Mouse (Mus musculus) heart, postnatal 0 days (tissue): ENCODE measurements at regions not wholly inside any gene's neighbourhood (a gene's known extent, or its start where the extent isn't known, plus 50 kb on each side); places are given as distances from the start of the nearest gene placed in this dataset.

Source experiments
- ATAC-seq: fragments of 200-750 bp; cut with Nextera tagmentation; 2 replicates; pipeline ENCODE4 v1.8.0; 2017; ENCODE audit warnings: low read depth, moderate number of reproducible peaks, moderate library complexity; ENCODE audit not compliant: insufficient read depth
- DNase-seq: peaks from one replicate; pipeline ENCODE4 v3.0.0-alpha.2; 2016; ENCODE audit warnings: low spot score
- H3K27ac ChIP-seq: fragments of 300-500 bp; sonication (generic); 2 replicates; pipeline ENCODE4 v1.5.1; 2014; ENCODE audit warnings: low read depth, mild to moderate bottlenecking
- H3K27me3 ChIP-seq: fragments of 300-500 bp; sonication (generic); 2 replicates; pipeline ENCODE4 v1.6.1; 2014; ENCODE audit warnings: low read length, mixed read lengths; ENCODE audit not compliant: control insufficient read depth, insufficient read depth
- H3K36me3 ChIP-seq: fragments of 300-500 bp; sonication (generic); replicated peaks from 2 replicates; pipeline ENCODE4 v1.6.1; 2014; ENCODE audit warnings: low read length, mixed read lengths; ENCODE audit not compliant: control insufficient read depth, insufficient read depth
- H3K4me1 ChIP-seq: fragments of 300-500 bp; sonication (generic); 2 replicates; pipeline ENCODE4 v1.6.1; 2014; ENCODE audit warnings: antibody characterized with exemption; ENCODE audit not compliant: control insufficient read depth, insufficient read depth
- H3K4me2 ChIP-seq: fragments of 300-500 bp; sonication (generic); 2 replicates; pipeline ENCODE4 v1.6.1; 2014; ENCODE audit warnings: low read depth, mild to moderate bottlenecking, low read length, moderate library complexity
- H3K4me3 ChIP-seq: fragments of 300-500 bp; sonication (generic); 2 replicates; pipeline ENCODE4 v1.5.1; 2014; ENCODE audit warnings: low read depth, low read length
- H3K9ac ChIP-seq: fragments of 300-500 bp; sonication (generic); replicated peaks from 2 replicates; pipeline ENCODE4 v1.6.1; 2014; ENCODE audit warnings: low read depth, low read length, mixed read lengths
- H3K9me3 ChIP-seq: fragments of 300-500 bp; sonication (generic); replicated peaks from 2 replicates; pipeline ENCODE4 v1.6.1; 2016; ENCODE audit warnings: low read length; ENCODE audit not compliant: control insufficient read depth
- CTCF ChIP-seq: IDR thresholded peaks from 2 replicates; pipeline ENCODE4 v1.5.1; 2016; ENCODE audit warnings: antibody characterized with exemption, control low read depth, low read depth
- EP300 ChIP-seq: IDR thresholded peaks from 2 replicates; pipeline ENCODE4 v1.6.1; 2016; ENCODE audit warnings: antibody characterized with exemption, low read depth
- WGBS: fragments of 180-500 bp; shearing (Covaris S2); extraction: QIAGEN DNeasy Blood & Tissue Kit; methylation state at CpG from one replicate; pipeline ENCODE4 v1.1.7; 2014; 5-methylcytosine and 5-hydroxymethylcytosine counted together

GRCm38 (mm10) chr6:51178799-51179398, 253.6 kb upstream of the Nfe2l3 start:
- no peaks in the 10 kb centered on the region for H3K36me3 ChIP-seq
- H3K9me3 ChIP-seq = no peaks in the 10 kb centered on the region
- H3K4me2 ChIP-seq = peak overlapping the region; percentile 30
- 3% methylated on average over 17 of the region's 17 CpGs for WGBS
- DNase-seq = peak; percentile 46
- H3K9ac ChIP-seq = no peak overlapping the region
- TF ChIP-seq EP300 (no peak), CTCF (no peak)
- H3K27me3 ChIP-seq = peaks cover 89% of the 10 kb centered on the region
- no peak overlapping the region for H3K27ac ChIP-seq
- ATAC-seq = no peak
- peak overlapping the region; percentile 16; the same call in 1 of the 2 replicates for H3K4me3 ChIP-seq
- H3K4me1 ChIP-seq = 0 out of 2 replicates have a peak, but pooled peaks cover 6% of the 10 kb centered on the region

GRCm38 (mm10) chr6:51179741-51180537, 252.5 kb upstream of the Nfe2l3 start:
- no peak for TF ChIP-seq CTCF
- Histone ChIP-seq H3K9ac (no peak overlapping the region), H3K9me3 (no peaks in the 10 kb centered on the region), H3K27ac (no peak overlapping the region), H3K4me1 (no peaks in the 10 kb centered on the region), H3K36me3 (no peaks in the 10 kb centered on the region), H3K4me2 (no peak overlapping the region), H3K27me3 (peaks cover 89% of the 10 kb centered on the region), H3K4me3 (no peak overlapping the region)
- peak; percentile 44 for DNase-seq
- WGBS = 12% methylated on average over 17 of the region's 17 CpGs
- ATAC-seq = no peak

GRCm38 (mm10) chr6:51180881-51181875, 251.3 kb upstream of the Nfe2l3 start:
- no peak overlapping the region for H3K27ac ChIP-seq
- no peak overlapping the region for H3K9ac ChIP-seq
- 12% methylated on average over 11 of the region's 11 CpGs for WGBS
- DNase-seq (peak; percentile 43), ATAC-seq (no peak)
- no peak overlapping the region for H3K4me3 ChIP-seq
- H3K4me1 ChIP-seq = no peaks in the 10 kb centered on the region
- no peaks in the 10 kb centered on the region for H3K9me3 ChIP-seq
- H3K36me3 ChIP-seq = no peaks in the 10 kb centered on the region
- no peak for TF ChIP-seq EP300
- no peak for TF ChIP-seq CTCF
- peaks cover 89% of the 10 kb centered on the region for H3K27me3 ChIP-seq
- no peak overlapping the region for H3K4me2 ChIP-seq

DNA sequence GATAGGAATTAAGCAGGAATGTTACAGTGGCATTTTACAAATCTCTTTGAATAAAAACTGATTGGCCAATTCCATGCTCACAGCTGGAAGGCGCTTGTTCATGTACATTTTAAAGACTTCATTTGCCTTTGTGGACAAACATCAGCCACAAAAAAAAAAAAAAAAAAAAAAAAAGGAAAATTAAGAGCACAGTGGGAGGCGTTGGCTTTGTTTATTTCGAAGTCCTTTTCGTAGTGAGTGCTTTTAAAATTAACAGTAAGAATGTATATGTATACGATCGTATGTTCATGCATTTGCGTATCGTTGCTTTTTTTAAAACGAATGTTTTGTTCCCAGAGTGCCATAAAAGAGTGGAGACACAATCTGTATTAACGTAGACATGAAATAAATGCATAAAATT, 250.6 kb upstream of the Nfe2l3 start:
- WGBS = 20% methylated on average over 10 of the region's 10 CpGs
- no peak overlapping the region for H3K4me2 ChIP-seq
- TF ChIP-seq CTCF (no peak), EP300 (no peak)
- H3K4me3 ChIP-seq = no peak overlapping the region
- H3K36me3 ChIP-seq = no peaks in the 10 kb centered on the region
- H3K27ac ChIP-seq = no peak overlapping the region
- H3K4me1 ChIP-seq = no peaks in the 10 kb centered on the region
- no peak overlapping the region for H3K9ac ChIP-seq
- no peak for ATAC-seq
- H3K9me3 ChIP-seq = no peaks in the 10 kb centered on the region
- DNase-seq = no peak
- H3K27me3 ChIP-seq = peaks cover 89% of the 10 kb centered on the region

DNA sequence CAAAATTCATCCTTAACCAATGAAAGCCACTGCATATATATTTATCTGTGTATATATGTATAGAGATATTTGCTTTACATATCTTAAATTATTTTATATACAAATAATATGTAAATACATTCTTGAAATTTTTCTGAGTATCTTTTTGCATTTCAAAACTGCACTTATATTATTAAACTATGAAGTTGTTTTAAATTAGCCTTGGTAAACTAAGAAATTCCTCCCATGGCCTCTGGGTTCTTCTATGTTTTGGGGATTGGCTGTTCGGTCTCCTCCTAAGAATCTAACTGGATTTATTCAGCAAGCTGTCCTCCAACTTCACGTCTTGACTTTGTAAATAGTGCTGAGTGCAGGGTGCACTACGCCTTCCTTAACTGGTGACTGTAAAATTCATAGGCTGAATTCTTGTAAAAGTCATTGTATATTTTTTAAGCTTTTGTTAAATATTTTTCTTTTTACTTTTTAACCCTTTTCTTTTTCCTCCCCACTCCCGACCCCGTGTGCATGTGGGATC, 249.6 kb upstream of the Nfe2l3 start:
- H3K36me3 ChIP-seq = no peaks in the 10 kb centered on the region
- no peak overlapping the region for H3K4me3 ChIP-seq
- no peak overlapping the region for H3K9ac ChIP-seq
- H3K27me3 ChIP-seq = peaks cover 89% of the 10 kb centered on the region
- H3K4me2 ChIP-seq = no peak overlapping the region
- no peak overlapping the region for H3K27ac ChIP-seq
- DNase-seq = no peak
- no peaks in the 10 kb centered on the region for H3K9me3 ChIP-seq
- no peak for TF ChIP-seq EP300
- TF ChIP-seq CTCF = no peak
- WGBS = 20% methylated on average over 5 of the region's 5 CpGs
- H3K4me1 ChIP-seq = no peaks in the 10 kb centered on the region
- ATAC-seq = no peak
